Mouse (Mus musculus): Measurements from ENCODE around the gene Lrfn2. TPM values are rescaled to one million over a fixed set of nuclear protein-coding genes. Genes with fewer than 3 reads are reported as not detected.

The Lrfn2 gene
- 0.08 and 0.11 TPM in 2 replicates for polyA plus RNA-seq (2012; rRNA removed; ENCODE audit: low replicate concordance)

GRCm38 (mm10) chr17:48931621-48932405 is at the start of gene Lrfn2:
TSS of gene Lrfn2 (plus strand) at chr17:48932379.

